In genomic region chr13:97510431-97511261, GRCm38 (mm10) we compare ENCODE assay signal across 10 mouse cellular contexts.
DNase-seq lines count a peak whose midpoint lies in the region; ATAC-seq and TF ChIP-seq lines count a peak whose summit lies in the region.
"Had no signal": no experiment of that assay in that cellular context is flagged by ENCODE, and none has a peak within 500 bp of the region (broad histone marks: within the 10 kb centered on the region; RNA-seq: fewer than 3 reads in every experiment).

No protein-coding gene starts in this region.

- 19% methylated on average over 10 of the region's 10 CpGs for WGBS in lung, postnatal 0 days
- 64% methylated on average over 10 of the region's 10 CpGs for WGBS in hindbrain, postnatal 0 days
- WGBS in stomach, embryonic 15.5 days: 37% methylated on average over 10 of the region's 10 CpGs

- H3K9ac ChIP-seq in lung, postnatal 0 days (replicated peaks; ENCODE audit: low read depth): no peak overlapping the region
- H3K9ac ChIP-seq in hindbrain, postnatal 0 days (replicated peaks; ENCODE audit: low read length): no peak overlapping the region
- H3K9ac ChIP-seq in stomach, embryonic 15.5 days: no peak overlapping the region

- H3K4me1 ChIP-seq in lung, postnatal 0 days (ENCODE audit: insufficient read depth, low read depth, low read length): 0 out of 2 replicates have a peak, but pooled peaks cover 9% of the 10 kb centered on the region
- H3K4me1 ChIP-seq in hindbrain, postnatal 0 days (ENCODE audit: insufficient read depth, low read length): 0 out of 2 replicates have a peak, but pooled peaks cover 5% of the 10 kb centered on the region
- H3K4me1 ChIP-seq in stomach, embryonic 15.5 days: peaks cover 11% of the 10 kb centered on the region; the same call in 1 of the 2 replicates

- no peak overlapping the region for H3K4me2 ChIP-seq in lung, postnatal 0 days (replicated peaks; ENCODE audit: low read depth, low read length)
- H3K4me2 ChIP-seq in hindbrain, postnatal 0 days (ENCODE audit: low read depth, low read length): no peak overlapping the region
- H3K4me2 ChIP-seq in stomach, embryonic 15.5 days: no peak overlapping the region

- H3K27ac ChIP-seq in lung, postnatal 0 days (ENCODE audit: low read length): no peak overlapping the region
- H3K27ac ChIP-seq in hindbrain, postnatal 0 days: peak overlapping the region; percentile 60
- H3K27ac ChIP-seq in stomach, embryonic 15.5 days: peak overlapping the region; percentile 33; the same call in 1 of the 2 replicates

- TF ChIP-seq CTCF in lung, postnatal 0 days (IDR thresholded peaks at IDR 0.05): no peak
- TF ChIP-seq CTCF in hindbrain, postnatal 0 days (IDR thresholded peaks at IDR 0.05; ENCODE audit: low read depth): no peak

- no peaks in the 10 kb centered on the region for H3K27me3 ChIP-seq in lung, postnatal 0 days (replicated peaks; ENCODE audit: insufficient read depth, low read length)
- no peaks in the 10 kb centered on the region for H3K27me3 ChIP-seq in hindbrain, postnatal 0 days (ENCODE audit: insufficient read depth, low read length)
- H3K27me3 ChIP-seq in stomach, embryonic 15.5 days (replicated peaks): no peaks in the 10 kb centered on the region

- no peak for TF ChIP-seq EP300 in lung, postnatal 0 days (IDR thresholded peaks at IDR 0.05)

- H3K36me3 ChIP-seq in lung, postnatal 0 days (ENCODE audit: insufficient read depth, low read length): no peaks in the 10 kb centered on the region
- no peaks in the 10 kb centered on the region for H3K36me3 ChIP-seq in hindbrain, postnatal 0 days (ENCODE audit: insufficient read depth, low read length)
- H3K36me3 ChIP-seq in stomach, embryonic 15.5 days: no peaks in the 10 kb centered on the region

- peak; percentile 62 for DNase-seq in adrenal gland, adult 2 months
- DNase-seq in adrenal gland, postnatal 4 days (ENCODE audit: low spot score in 2 of 2): no peak
- DNase-seq in lung, postnatal 0 days (ENCODE audit: low spot score): peak; percentile 58
- no peak for DNase-seq in lung, postnatal 36 days
- DNase-seq in hindbrain, postnatal 0 days (ENCODE audit: low spot score): no peak
- DNase-seq in left cerebral cortex, adult 11 months (ENCODE audit: low spot score): no peak
- DNase-seq in frontal cortex, postnatal 14 days (ENCODE audit: low spot score in 2 of 2): no peak
- DNase-seq: B cell, adult 2 months; kidney, adult 18-20 months had no signal

- ATAC-seq in lung, postnatal 0 days: peak; percentile 84
- no peak for ATAC-seq in hindbrain, postnatal 0 days
- peak; percentile 84 for ATAC-seq in stomach, embryonic 15.5 days (ENCODE audit: insufficient read depth, low FRiP score, low read depth)

- H3K4me3 ChIP-seq in lung, postnatal 0 days (ENCODE audit: low read depth, low read length): no peak overlapping the region
- no peak overlapping the region for H3K4me3 ChIP-seq in hindbrain, postnatal 0 days (ENCODE audit: low read length)
- H3K4me3 ChIP-seq in stomach, embryonic 15.5 days (replicated peaks): no peak overlapping the region

- no peaks in the 10 kb centered on the region for H3K9me3 ChIP-seq in lung, postnatal 0 days (ENCODE audit: low read length)
- H3K9me3 ChIP-seq in hindbrain, postnatal 0 days (ENCODE audit: low read length): no peaks in the 10 kb centered on the region
- H3K9me3 ChIP-seq in stomach, embryonic 15.5 days: no peaks in the 10 kb centered on the region

Comparison
In these comparisons a context has a peak if more than half of its experiments do, and no peak if none do; other contexts are left out.
1. DNase-seq: peak in adrenal gland, adult 2 months (single experiment) and lung, postnatal 0 days (single experiment); none in adrenal gland, postnatal 4 days (0 of 2), lung, postnatal 36 days (single experiment), hindbrain, postnatal 0 days (single experiment), left cerebral cortex, adult 11 months (single experiment) and frontal cortex, postnatal 14 days (0 of 2).